Mouse (Mus musculus) gastrocnemius, adult 2 months (tissue): ENCODE measurements around the gene Wdr12. TPM values are rescaled to one million over a fixed set of nuclear protein-coding genes. Genes with fewer than 3 reads are reported as not detected.
"Not testable (repeated sequence)": the region's sequence is repeated elsewhere in the genome, so short reads cannot be mapped to it uniquely, and the experiment has no call there.

Experiments
- DNase-seq: peaks from one replicate; pipeline ENCODE4 v3.0.0; 2022
- H3K27ac ChIP-seq: fragments of 200-600 bp; 2 replicates; pipeline ENCODE4 v1.8.1; 2022; ENCODE audit warnings: mild to moderate bottlenecking
- H3K4me3 ChIP-seq: fragments of 200-600 bp; 2 replicates; pipeline ENCODE4 v1.8.1; 2022; ENCODE audit warnings: mild to moderate bottlenecking, moderate library complexity
- CTCF ChIP-seq: fragments of 200-600 bp; IDR thresholded peaks from 2 replicates; pipeline ENCODE4 v1.8.1; 2022; ENCODE audit warnings: antibody characterized with exemption, mild to moderate bottlenecking, moderate library complexity
- intact Hi-C: fragments of 180-260 bp; cut with DNase I; formaldehyde crosslinking; loops from one replicate; pipeline ENCODE4 v1.15.1; 2025
- long read RNA-seq, 2 experiments: library from polyadenylated mRNA; stranded (forward); transcript quantifications; one replicate each; pipeline ENCODE4 v2.0.0; 2021
- total RNA-seq, 2 experiments: library from RNA; stranded (reverse); gene quantifications; 2 replicates each; pipeline ENCODE4 v1.2.3; 2021

Gene Wdr12
- total RNA-seq = 10 to 100 TPM; 12.7 to 13.8 TPM
- long read RNA-seq, experiment 1, full-length matches to known transcripts = 27 of 32 reads
- long read RNA-seq, experiment 1, partial matches to known transcripts = 2 of 32 reads
- long read RNA-seq, experiment 1, other reads (novel, unspliced or antisense) = 3 of 32 reads
- long read RNA-seq, experiment 2, full-length matches to known transcripts = 23 of 25 reads
- long read RNA-seq, experiment 2, partial matches to known transcripts = 0 of 25 reads
- long read RNA-seq, experiment 2, other reads (novel, unspliced or antisense) = 2 of 25 reads

DNA sequence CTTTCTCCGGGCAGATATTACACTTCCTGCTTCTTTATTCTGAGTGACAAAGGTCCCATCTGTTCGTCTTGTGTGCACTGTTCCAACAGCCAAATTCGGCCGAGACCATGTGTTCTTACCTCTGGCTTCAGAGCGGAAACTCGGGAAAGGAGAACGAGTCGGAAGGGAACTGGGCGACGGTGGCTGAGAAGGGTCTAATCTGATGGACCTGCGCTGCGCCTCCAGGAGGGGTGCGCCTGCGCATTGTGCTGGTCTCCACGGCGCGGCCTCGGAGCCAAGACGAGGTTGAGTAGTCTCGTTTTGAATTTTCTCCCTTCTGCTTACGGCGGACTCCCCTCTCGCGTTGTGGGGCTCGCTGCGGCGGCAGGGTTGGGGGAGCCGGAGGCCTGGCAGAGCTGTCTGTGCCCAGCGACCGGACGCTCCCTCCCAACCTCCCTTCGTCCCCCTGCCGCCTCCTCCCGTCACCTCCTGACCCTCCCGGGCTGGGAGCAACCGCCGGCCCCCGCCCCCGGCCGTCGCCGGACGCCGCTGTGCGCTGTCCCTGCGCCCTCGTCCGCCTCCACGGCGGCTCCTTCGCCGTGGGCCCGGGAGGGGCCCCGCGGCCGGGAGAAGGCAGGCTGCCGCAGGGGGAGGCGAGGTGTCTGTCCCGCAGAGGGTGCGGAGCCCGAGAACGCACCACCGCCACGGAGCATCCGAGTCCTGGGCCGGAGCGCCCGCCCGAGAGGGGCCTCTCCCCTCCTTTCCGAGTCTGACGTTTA, at the start of gene Wdr12, which contains the start of gene Carf:
TSS of gene Wdr12 (minus strand) at position 622 of the 758 bp plus-strand sequence.
TSS of gene Carf (plus strand) at position 224 of the 758 bp plus-strand sequence.
- Histone ChIP-seq H3K4me3 (peak within 1 kb of the TSS; percentile 91), H3K27ac (peak within 1 kb of the TSS; percentile 98)
- intact Hi-C loops = loop anchor here (5.0 to 10.0 kb wide), 3 partner anchors 84 to 413 kb away; partner anchors contain the start of genes Nbeal1 and Nop58
- peak; percentile 97 for DNase-seq
- TF ChIP-seq CTCF = no peak

DNA sequence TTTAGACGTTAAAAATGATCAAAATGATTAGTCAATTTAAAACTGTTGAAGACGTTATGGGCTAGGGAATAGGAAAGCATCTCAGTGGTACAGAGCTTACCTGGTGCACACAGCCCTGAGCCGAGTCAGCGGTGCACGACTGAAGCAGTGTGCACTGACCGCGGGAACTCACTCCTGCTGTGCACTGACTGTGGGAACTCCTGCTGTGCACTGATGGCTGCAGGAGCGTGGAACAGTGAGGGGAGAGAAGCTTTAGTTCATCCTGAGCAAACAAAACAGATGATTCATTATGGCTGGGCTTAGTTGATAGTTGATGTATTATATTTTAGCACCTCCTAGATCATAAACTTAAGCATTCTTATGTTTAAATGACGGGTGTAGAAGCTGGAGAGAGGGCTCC, 38.9 kb upstream of the Wdr12 start:
- intact Hi-C loops = no loop called here
- Histone ChIP-seq H3K4me3 (no peak overlapping the region), H3K27ac (no peak overlapping the region)
- DNase-seq = no peak
- no peak for TF ChIP-seq CTCF

DNA sequence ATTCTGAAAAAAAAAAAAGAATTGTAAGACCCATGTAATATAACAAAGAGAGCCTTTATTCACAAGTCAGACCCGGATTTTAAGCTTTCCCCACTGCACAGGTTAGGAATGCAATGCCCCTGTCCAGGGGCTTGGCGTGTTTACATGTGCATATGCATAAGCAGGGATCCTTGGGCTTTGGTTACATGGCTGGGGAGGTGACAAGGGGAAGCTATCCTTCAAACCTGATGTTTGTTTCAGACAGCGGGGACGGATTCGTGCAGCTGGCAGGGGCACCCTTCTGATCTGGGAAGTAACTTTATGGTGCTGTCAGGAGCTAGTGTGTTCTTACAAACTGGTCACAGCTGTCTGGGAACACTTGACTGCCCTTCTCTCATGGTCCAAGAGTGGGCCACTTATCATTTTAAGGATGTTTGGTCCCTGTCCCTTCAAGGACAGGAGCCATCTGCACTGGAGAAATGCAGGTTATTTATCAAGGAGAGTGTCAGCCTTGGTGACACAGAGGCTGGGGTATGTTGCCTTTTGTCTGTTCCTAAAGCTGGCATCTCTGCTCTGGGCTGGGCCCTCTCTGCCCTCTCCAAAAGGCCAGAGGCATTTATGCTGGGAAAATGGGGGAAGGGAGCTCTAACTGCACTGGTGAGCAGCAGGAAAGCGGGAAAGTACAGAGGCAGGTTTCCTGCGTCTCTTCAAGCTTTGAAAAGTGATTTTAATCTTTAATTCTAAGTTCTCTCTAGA, 19.4 kb upstream of the Wdr12 start:
- intact Hi-C loops = no loop called here
- DNase-seq = no peak

DNA sequence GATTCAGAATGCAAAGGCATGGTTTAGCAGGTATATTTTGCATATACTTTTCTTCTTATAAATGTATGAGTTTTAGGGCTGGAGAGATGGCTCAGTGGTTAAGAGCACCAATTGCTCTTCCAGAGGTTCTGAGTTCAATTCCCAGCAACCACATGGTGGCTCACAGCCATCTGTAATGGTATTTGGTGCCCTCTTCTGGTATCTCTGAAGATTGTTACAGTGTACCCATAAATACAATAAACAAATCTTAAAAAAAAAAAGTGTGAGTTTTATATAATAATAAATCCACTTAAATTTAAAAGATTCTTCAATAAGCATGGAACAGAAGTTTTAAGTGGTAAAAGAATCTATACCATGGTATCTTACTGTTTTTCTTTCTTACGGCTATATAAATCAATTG, 6.1 kb upstream of the Wdr12 start:
- H3K4me3 ChIP-seq = no peak overlapping the region
- intact Hi-C loops = no loop called here
- H3K27ac ChIP-seq = no peak overlapping the region
- DNase-seq = no peak
- TF ChIP-seq CTCF = peak; percentile 37

More for the DNA sequence above, 19.4 kb upstream of the Wdr12 start:
- H3K4me3 ChIP-seq = no peak overlapping the region
- H3K27ac ChIP-seq = no peak overlapping the region
- TF ChIP-seq CTCF = no peak

DNA sequence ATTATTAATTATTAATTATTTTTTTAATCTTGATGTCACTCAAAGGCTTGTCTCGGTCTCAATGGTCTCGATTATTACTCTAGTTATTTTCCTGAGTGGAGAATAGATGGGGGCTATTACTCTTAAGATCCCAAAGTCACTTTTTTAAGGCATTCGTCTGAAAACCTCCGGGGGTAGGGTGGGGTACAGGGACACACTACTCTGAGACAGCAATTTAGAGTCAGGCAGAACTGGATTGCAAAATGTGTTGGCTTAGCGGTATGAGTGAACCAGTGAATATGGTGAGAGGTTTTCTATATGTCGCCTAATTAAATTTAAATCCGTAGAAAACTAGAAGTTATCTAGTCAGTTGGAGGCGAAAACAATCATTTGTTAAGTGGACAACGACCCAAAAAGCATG, 394 bp upstream of the Wdr12 start:
- H3K4me3 ChIP-seq = peak overlapping the region; percentile 91
- no peak for TF ChIP-seq CTCF
- peak overlapping the region; percentile 98 for H3K27ac ChIP-seq
- intact Hi-C loops = loop anchor here (5.0 to 10.0 kb wide), 3 partner anchors 83 to 414 kb away; partner anchors contain the start of genes Nbeal1 and Nop58
- DNase-seq = no peak

DNA sequence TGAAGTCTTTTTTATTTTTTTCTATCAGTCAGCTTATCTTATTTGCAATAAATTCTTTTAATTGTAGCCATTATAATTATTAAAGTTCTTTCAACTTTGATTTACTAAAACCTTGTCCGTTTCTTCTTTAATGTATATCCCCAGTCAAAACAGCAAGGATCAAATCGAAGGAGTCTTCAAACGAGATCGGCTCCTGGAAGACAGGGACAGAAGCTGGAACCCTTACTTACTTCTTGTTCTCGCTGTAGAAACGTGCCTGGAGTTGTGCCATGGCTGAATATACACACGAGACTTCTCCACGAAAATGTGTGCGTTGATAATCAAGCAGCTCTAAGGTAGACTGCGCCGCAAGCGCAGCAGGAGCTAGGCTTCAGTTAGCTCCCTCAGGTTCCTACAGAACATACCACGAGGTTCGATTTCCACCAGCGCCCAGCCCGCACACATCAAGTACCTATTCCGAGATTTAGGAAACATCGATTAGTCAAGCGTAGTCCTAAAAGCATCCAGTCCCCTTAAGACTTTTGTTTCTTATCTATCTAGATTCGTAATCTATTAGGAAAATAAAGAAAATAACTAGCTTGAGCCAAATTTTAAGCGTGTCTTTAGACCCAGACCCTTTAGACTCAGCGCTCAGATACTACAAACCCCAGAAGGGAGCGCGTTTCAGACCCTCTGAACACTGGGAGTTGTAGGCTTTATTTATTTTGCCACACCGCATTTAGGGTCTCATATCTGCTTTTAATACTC, 995 bp downstream of the Wdr12 start:
- peak overlapping the region; percentile 91 for H3K4me3 ChIP-seq
- DNase-seq = peak; percentile 71
- peak overlapping the region; percentile 98 for H3K27ac ChIP-seq
- intact Hi-C loops = loop anchor here (5.0 to 10.0 kb wide), 3 partner anchors 85 to 413 kb away; partner anchors contain the start of genes Nbeal1 and Nop58
- TF ChIP-seq CTCF = no peak

DNA sequence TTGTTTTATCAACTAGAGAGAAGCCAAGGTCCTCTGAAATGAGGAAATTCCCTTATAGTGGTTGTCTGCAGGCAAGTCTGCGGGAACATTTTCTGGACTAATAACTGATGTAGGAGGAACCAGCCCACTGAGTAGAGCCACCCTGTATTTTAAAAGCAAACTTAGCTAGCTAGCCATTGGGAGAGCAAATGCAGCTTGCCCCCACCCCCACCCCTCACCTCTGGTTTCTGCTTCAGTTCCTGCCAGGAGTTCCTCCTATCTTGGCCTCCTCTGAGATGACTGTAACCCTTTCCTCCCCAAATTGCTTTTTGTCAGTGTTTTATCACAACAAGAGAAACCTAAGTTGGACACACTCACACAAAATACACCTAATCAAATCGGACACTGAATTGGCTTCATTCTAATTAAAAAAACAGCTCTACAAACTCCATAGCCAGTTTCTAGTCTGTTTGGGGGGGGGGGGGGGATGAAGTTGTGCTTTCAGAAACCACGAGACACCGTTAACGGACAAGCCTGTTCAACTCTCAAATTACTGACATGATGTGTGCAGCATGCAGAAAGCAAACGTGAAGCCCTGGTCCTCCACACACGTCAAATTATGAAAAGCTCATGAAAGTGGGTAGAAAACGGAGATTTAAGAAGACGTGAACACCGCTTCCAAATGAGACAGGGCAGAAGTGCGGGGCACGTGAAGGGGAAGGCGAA, 1.7 kb downstream of the Wdr12 start:
- no peak for TF ChIP-seq CTCF
- H3K4me3 ChIP-seq = peak overlapping the region; percentile 91
- DNase-seq = no peak
- peak overlapping the region; percentile 98 for H3K27ac ChIP-seq
- intact Hi-C loops = loop anchor here (5.0 to 10.0 kb wide), 3 partner anchors 86 to 412 kb away; partner anchors contain the start of genes Nbeal1 and Nop58

DNA sequence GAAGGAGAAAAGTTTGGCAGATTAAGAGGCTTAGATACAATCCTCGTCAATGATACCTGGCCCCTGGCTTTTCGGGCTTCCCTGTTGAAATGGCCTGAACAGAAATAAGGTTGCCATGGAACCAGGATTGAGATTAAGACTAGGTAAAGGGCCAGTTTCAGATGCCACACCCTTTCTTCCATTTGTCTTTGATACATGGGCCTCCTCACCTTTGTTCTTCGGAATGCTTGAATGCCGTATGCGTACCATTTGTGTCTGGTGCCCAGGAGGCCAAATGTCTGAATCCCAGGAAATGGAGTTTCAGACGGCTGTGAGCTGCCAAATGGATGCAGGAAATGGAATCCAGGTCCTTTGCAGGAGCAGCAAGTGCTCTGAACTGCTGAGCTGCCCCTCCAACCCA, 22.0 kb downstream of the Wdr12 start:
- no peak for TF ChIP-seq CTCF
- Histone ChIP-seq H3K27ac (no peak overlapping the region), H3K4me3 (no peak overlapping the region)
- intact Hi-C loops = no loop called here
- DNase-seq = no peak

DNA sequence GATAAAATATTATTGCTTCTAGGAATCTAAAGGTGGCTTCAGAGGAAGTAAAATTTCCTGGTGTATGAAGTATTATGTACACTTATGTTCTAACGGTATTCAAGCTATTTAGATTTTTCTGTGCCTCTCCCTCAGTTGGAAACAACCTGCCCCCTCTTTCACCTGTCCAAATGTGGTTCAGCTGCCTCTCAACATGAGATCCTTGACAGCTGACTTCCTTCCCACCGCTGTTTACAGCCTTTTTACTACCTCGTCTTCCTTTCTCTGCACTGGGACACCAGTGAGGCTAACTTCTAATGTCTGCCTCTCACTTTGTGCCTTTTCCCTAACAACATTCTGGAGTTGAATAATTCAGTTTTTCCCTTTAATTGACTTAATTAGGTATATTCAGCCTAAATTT, 22.9 kb downstream of the Wdr12 start:
- no peak for TF ChIP-seq CTCF
- no peak for DNase-seq
- intact Hi-C loops = no loop called here
- Histone ChIP-seq H3K27ac (no peak overlapping the region), H3K4me3 (no peak overlapping the region)

DNA sequence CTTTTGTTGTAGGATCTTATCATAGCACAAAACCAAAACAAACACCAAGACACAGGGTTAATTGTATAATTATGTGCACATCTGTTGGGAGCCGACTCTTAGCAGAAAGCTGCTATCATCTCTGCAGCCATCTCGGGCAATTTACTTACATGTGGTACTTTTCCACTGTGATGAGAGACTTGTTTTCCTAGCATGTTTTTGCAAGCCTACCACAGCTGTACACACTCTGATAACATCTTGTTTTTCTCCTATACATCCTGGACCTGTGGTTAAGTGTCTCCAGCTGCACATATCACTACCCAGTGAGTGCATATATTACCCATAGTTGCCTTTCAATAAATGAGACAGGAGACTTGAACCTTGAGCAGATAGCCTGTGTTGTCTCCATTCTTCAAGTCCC, 23.5 kb downstream of the Wdr12 start:
- no peak for DNase-seq
- H3K4me3 ChIP-seq = no peak overlapping the region
- intact Hi-C loops = no loop called here
- H3K27ac ChIP-seq = no peak overlapping the region
- no peak for TF ChIP-seq CTCF

DNA sequence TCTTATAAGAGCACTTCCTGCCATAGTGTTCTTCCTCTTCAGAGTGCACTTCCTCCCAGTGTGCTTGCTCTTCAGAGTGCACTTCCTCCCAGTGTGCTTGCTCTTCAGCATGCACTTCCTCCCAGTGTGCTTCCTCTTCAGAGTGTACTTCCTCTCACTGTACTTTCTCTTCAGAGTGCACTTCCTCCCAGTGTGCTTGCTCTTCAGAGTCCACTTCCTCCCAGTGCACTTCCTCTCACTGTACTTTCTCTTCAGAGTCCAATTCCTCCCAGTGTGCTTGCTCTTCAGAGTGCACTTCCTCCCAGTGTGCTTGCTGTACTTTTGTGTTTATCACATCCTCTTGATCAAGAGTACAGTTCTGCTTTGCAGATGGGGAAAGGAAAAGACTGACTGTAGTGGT, 27.7 kb downstream of the Wdr12 start:
- H3K4me3 ChIP-seq, intact Hi-C loops, DNase-seq, H3K27ac ChIP-seq: not testable (repeated sequence)
